Mouse (Mus musculus) brain, embryonic 14.5 days (tissue): ENCODE measurements at regions not wholly inside any gene's neighbourhood (a gene's known extent, or its start where the extent isn't known, plus 50 kb on each side); places are given as distances from the start of the nearest gene placed in this dataset.

ENCODE experiments used
- DNase-seq: peaks from one replicate; pipeline ENCODE4 v3.0.0-alpha.2; 2011; ENCODE audit warnings: low read depth
- CTCF ChIP-seq: fragments of 200-500 bp; IDR thresholded peaks from 2 replicates; pipeline ENCODE4 v1.5.1; 2012; ENCODE audit warnings: inconsistent platforms, mild to moderate bottlenecking, moderate library complexity, borderline replicate concordance; ENCODE audit not compliant: insufficient read depth, insufficient read length; ENCODE audit errors: extremely low read depth
- POLR2A ChIP-seq: fragments of 200-500 bp; IDR thresholded peaks from 2 replicates; pipeline ENCODE4 v1.6.1; 2012; ENCODE audit warnings: mild to moderate bottlenecking, inconsistent platforms, borderline replicate concordance; ENCODE audit not compliant: poor library complexity, insufficient read depth, insufficient read length, severe bottlenecking; ENCODE audit errors: extremely low read depth

GRCm38 (mm10) chr8:38723254-38723653 lies 1729.8 kb downstream of the AI429214 start:
- TF ChIP-seq CTCF: no peak
- no peak for TF ChIP-seq POLR2A
- DNase-seq: no peak

- no peak for TF ChIP-seq POLR2A
- no peak for TF ChIP-seq CTCF
- no peak for DNase-seq
Measured at GRCm38 (mm10) chr8:38725257-38725656, 1731.9 kb downstream of the AI429214 start.

GRCm38 (mm10) chr8:38747134-38747533 lies 1753.7 kb downstream of the AI429214 start:
- peak; percentile 20 for DNase-seq
- TF ChIP-seq POLR2A (no peak), CTCF (no peak)

- peak; percentile 15 for DNase-seq
- TF ChIP-seq POLR2A: no peak
- no peak for TF ChIP-seq CTCF
Measured at GRCm38 (mm10) chr8:38766626-38767226, 1773.3 kb downstream of the AI429214 start.

GRCm38 (mm10) chr8:38812482-38812881 lies 1819.1 kb downstream of the AI429214 start:
- DNase-seq: no peak
- TF ChIP-seq CTCF: no peak
- no peak for TF ChIP-seq POLR2A

- TF ChIP-seq POLR2A: no peak
- peak; percentile 58; the same call in 1 of the 2 replicates for TF ChIP-seq CTCF
Measured at GRCm38 (mm10) chr8:38818163-38818562, 1824.8 kb downstream of the AI429214 start.

GRCm38 (mm10) chr8:38861436-38861835 lies 1813.4 kb upstream of the Adam24 start:
- TF ChIP-seq POLR2A (no peak), CTCF (no peak)
- peak; percentile 5 for DNase-seq

More at GRCm38 (mm10) chr8:38818163-38818562, 1824.8 kb downstream of the AI429214 start:
- peak; percentile 88 for DNase-seq

GRCm38 (mm10) chr8:38867370-38867769 lies 1807.5 kb upstream of the Adam24 start:
- DNase-seq: peak; percentile 56
- TF ChIP-seq POLR2A (no peak), CTCF (no peak)
